Mouse (Mus musculus) intestine, postnatal 0 days (tissue): ENCODE measurements around the gene Jazf1. TPM values are rescaled to one million over a fixed set of nuclear protein-coding genes. Genes with fewer than 3 reads are reported as not detected.

ENCODE experiments used
- ATAC-seq: fragments of 200-750 bp; cut with Nextera tagmentation; 2 replicates; pipeline ENCODE4 v1.8.0; 2017; ENCODE audit warnings: mild to moderate bottlenecking, moderate TSS enrichment, moderate library complexity
- H3K27ac ChIP-seq: fragments of 300-500 bp; sonication (generic); 2 replicates; pipeline ENCODE4 v1.5.1; 2014; ENCODE audit warnings: mild to moderate bottlenecking, low read depth, low read length, moderate library complexity
- H3K27me3 ChIP-seq: fragments of 300-500 bp; sonication (generic); replicated peaks from 2 replicates; pipeline ENCODE4 v1.6.1; 2014; ENCODE audit warnings: low read length, mixed read lengths; ENCODE audit not compliant: control insufficient read depth, insufficient read depth
- H3K36me3 ChIP-seq: fragments of 300-500 bp; sonication (generic); 2 replicates; pipeline ENCODE4 v1.6.1; 2014; ENCODE audit warnings: mild to moderate bottlenecking, moderate library complexity; ENCODE audit not compliant: control insufficient read depth, insufficient read depth
- H3K4me1 ChIP-seq: fragments of 300-500 bp; sonication (generic); replicated peaks from 2 replicates; pipeline ENCODE4 v1.6.1; 2014; ENCODE audit warnings: antibody characterized with exemption, low read length, mixed read lengths; ENCODE audit not compliant: control insufficient read depth, insufficient read depth
- H3K4me2 ChIP-seq: fragments of 300-500 bp; sonication (generic); replicated peaks from 2 replicates; pipeline ENCODE4 v1.6.1; 2014; ENCODE audit warnings: low read depth, mild to moderate bottlenecking, moderate library complexity
- H3K4me3 ChIP-seq: fragments of 300-500 bp; sonication (generic); 2 replicates; pipeline ENCODE4 v1.5.1; 2014; ENCODE audit warnings: low read depth, low read length
- H3K9ac ChIP-seq: fragments of 300-500 bp; sonication (generic); 2 replicates; pipeline ENCODE4 v1.6.1; 2014; ENCODE audit warnings: mild to moderate bottlenecking, low read depth, low read length
- H3K9me3 ChIP-seq: fragments of 300-500 bp; sonication (generic); 2 replicates; pipeline ENCODE4 v1.6.1; 2016; ENCODE audit warnings: mixed run types; ENCODE audit not compliant: control insufficient read depth
- CTCF ChIP-seq: sonication (generic); IDR thresholded peaks from 2 replicates; pipeline ENCODE4 v1.5.1; 2016; ENCODE audit warnings: low read depth, mild to moderate bottlenecking, control low read depth, antibody characterized with exemption, moderate library complexity
- WGBS: fragments of 180-500 bp; shearing (Covaris S2); extraction: QIAGEN DNeasy Blood & Tissue Kit; methylation state at CpG from one replicate; pipeline ENCODE4 v1.1.7; 2014; 5-methylcytosine and 5-hydroxymethylcytosine counted together
- polyA plus RNA-seq: library from polyadenylated mRNA; unstranded; fragments of >200 nt; fragmentation: Nextera tagmentation; extraction: Ambion mirVana; gene quantifications from 2 replicates; pipeline ENCODE4 v1.2.1, GENCODE M21; 2015

Jazf1 gene
- polyA plus RNA-seq, 1 experiment from 2014 or later = 5.1 TPM

- Histone ChIP-seq H3K4me2 (no peak overlapping the region), H3K9me3 (no peaks in the 10 kb centered on the region), H3K4me1 (no peaks in the 10 kb centered on the region), H3K27ac (no peak overlapping the region), H3K27me3 (no peaks in the 10 kb centered on the region), H3K4me3 (no peak overlapping the region), H3K9ac (no peak overlapping the region), H3K36me3 (no peaks in the 10 kb centered on the region)
- WGBS = 98% methylated on average over 2 of the region's 2 CpGs
- ATAC-seq = no peak
- TF ChIP-seq CTCF = no peak
Observed at GRCm38 (mm10) chr6:52846314-52846713, 222.1 kb downstream of the Jazf1 start.

GRCm38 (mm10) chr6:52844741-52845140, 223.7 kb downstream of the Jazf1 start:
- no peak overlapping the region for H3K4me3 ChIP-seq
- no peak overlapping the region for H3K4me2 ChIP-seq
- 81% methylated on average over 3 of the region's 3 CpGs for WGBS
- H3K36me3 ChIP-seq = no peaks in the 10 kb centered on the region
- no peaks in the 10 kb centered on the region for H3K4me1 ChIP-seq
- no peak overlapping the region for H3K27ac ChIP-seq
- H3K9me3 ChIP-seq = no peaks in the 10 kb centered on the region
- no peak for TF ChIP-seq CTCF
- no peak overlapping the region for H3K9ac ChIP-seq
- no peaks in the 10 kb centered on the region for H3K27me3 ChIP-seq
- ATAC-seq = no peak

GRCm38 (mm10) chr6:52843027-52843426, 225.4 kb downstream of the Jazf1 start:
- Histone ChIP-seq H3K9me3 (no peaks in the 10 kb centered on the region), H3K9ac (no peak overlapping the region), H3K4me3 (no peak overlapping the region), H3K4me1 (no peaks in the 10 kb centered on the region), H3K27ac (no peak overlapping the region), H3K27me3 (no peaks in the 10 kb centered on the region), H3K36me3 (no peaks in the 10 kb centered on the region), H3K4me2 (no peak overlapping the region)
- ATAC-seq = no peak
- 64% methylated on average over 4 of the region's 4 CpGs for WGBS
- TF ChIP-seq CTCF = peak; percentile 70

GRCm38 (mm10) chr6:52842598-52842997, 225.8 kb downstream of the Jazf1 start:
- Histone ChIP-seq H3K9me3 (no peaks in the 10 kb centered on the region), H3K36me3 (no peaks in the 10 kb centered on the region), H3K27ac (no peak overlapping the region), H3K4me2 (no peak overlapping the region), H3K27me3 (no peaks in the 10 kb centered on the region), H3K4me1 (no peaks in the 10 kb centered on the region), H3K4me3 (no peak overlapping the region), H3K9ac (no peak overlapping the region)
- ATAC-seq = no peak
- 81% methylated on average over 6 of the region's 6 CpGs for WGBS
- TF ChIP-seq CTCF = no peak

GRCm38 (mm10) chr6:52841611-52842010, 226.8 kb downstream of the Jazf1 start:
- Histone ChIP-seq H3K4me1 (no peaks in the 10 kb centered on the region), H3K27me3 (no peaks in the 10 kb centered on the region), H3K36me3 (no peaks in the 10 kb centered on the region), H3K4me2 (no peak overlapping the region), H3K9me3 (no peaks in the 10 kb centered on the region), H3K4me3 (no peak overlapping the region), H3K27ac (no peak overlapping the region), H3K9ac (no peak overlapping the region)
- TF ChIP-seq CTCF = no peak
- 80% methylated on average over 2 of the region's 2 CpGs for WGBS
- ATAC-seq = no peak

- Histone ChIP-seq H3K27ac (no peak overlapping the region), H3K36me3 (no peaks in the 10 kb centered on the region), H3K27me3 (no peaks in the 10 kb centered on the region), H3K9ac (no peak overlapping the region), H3K4me3 (no peak overlapping the region), H3K4me1 (no peaks in the 10 kb centered on the region), H3K4me2 (no peak overlapping the region), H3K9me3 (no peaks in the 10 kb centered on the region)
- no peak for TF ChIP-seq CTCF
- no peak for ATAC-seq
- WGBS = 53% methylated on average over 9 of the region's 9 CpGs
Observed at GRCm38 (mm10) chr6:52840589-52841044, 227.8 kb downstream of the Jazf1 start.

- Histone ChIP-seq H3K9ac (no peak overlapping the region), H3K4me1 (no peaks in the 10 kb centered on the region), H3K4me2 (no peak overlapping the region; the same call in 1 of the 2 replicates), H3K9me3 (no peaks in the 10 kb centered on the region), H3K36me3 (no peaks in the 10 kb centered on the region), H3K27ac (no peak overlapping the region), H3K27me3 (no peaks in the 10 kb centered on the region), H3K4me3 (no peak overlapping the region)
- peak; percentile 88 for TF ChIP-seq CTCF
- ATAC-seq = no peak
- WGBS = 7% methylated on average over 8 of the region's 8 CpGs
Observed at GRCm38 (mm10) chr6:52838691-52839090, 229.7 kb downstream of the Jazf1 start.
